Mouse (Mus musculus): ENCODE data around the gene Sec22c. TPM values are rescaled to one million over a fixed set of nuclear protein-coding genes. Genes with fewer than 3 reads are reported as not detected.

Sec22c gene
- polyA plus RNA-seq, 1 experiment from 2014 or later, result 32.8 TPM

DNA sequence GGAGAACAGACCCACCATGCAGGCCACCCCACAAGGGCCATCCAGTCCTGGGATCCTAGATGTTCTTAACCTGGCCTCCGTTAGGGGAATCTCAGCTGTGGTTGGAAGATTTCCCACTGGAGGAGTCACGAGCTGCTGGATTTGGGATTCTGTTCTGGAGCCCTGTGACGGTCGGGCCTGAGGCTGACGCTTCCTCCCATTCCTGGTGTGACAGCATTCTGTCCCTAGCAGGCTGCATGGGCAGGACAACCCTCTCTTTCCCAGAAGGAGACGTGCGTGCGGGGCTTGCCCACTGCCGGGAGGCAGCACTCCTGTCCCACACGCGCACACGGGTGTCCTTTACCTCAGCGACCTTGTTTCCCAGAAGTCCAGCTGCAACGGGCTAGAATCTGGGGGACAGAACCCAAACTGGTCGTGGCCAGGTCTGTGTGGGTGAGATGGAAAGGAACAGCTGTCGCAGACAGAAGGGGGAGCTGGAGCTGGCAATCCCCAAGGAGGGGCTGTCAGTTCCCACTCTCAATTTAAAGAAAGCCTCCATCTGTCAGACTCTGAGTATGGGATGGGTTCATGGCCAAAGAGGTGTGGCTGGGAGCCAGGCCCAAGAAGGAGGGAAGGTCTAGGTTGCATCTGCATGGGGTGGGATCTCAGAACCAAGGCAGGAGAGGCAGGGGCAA lies 38.2 kb downstream of the Sec22c start:
- Histone ChIP-seq H3K9me3 (no peaks in the 10 kb centered on the region), H3K4me2 (no peak overlapping the region), H3K9ac (no peak overlapping the region), H3K27ac (replicated peaks) (0 out of 2 replicates have a peak overlapping the region, but pooled peaks have one; percentile 14), H3K4me3 (no peak overlapping the region), H3K4me1 (replicated peaks) (peaks cover 21% of the 10 kb centered on the region), H3K27me3 (no peaks in the 10 kb centered on the region), H3K36me3 (no peaks in the 10 kb centered on the region)
- WGBS, result 53% methylated on average over 16 of the region's 16 CpGs
- ATAC-seq (ENCODE audit: low FRiP score, low read depth), result 0 out of 2 replicates have a peak, but pooled peaks have one; percentile 21

DNA sequence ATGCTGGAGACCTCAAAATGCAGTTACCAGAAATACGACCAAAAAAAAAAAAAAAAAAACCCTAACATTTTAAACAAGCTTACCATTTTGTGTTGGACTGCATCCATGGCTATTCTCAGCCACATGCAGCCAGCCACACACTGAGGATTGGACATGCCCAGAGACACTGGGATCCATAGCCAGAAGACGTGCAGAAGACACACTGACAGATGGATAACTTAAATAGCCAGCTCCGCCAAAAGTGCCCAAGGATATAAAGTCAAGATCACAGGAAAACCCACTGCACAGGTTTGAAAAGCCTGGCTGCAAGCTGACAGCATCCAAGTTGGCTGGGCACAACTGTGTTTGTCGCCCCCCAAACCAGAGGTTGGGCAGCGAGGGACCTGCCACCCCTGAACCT lies 41.2 kb downstream of the Sec22c start:
- Histone ChIP-seq H3K4me2 (no peak overlapping the region), H3K4me1 (replicated peaks) (peaks cover 10% of the 10 kb centered on the region; the same call in 1 of the 2 replicates), H3K9ac (no peak overlapping the region), H3K4me3 (no peak overlapping the region), H3K27me3 (no peaks in the 10 kb centered on the region), H3K27ac (replicated peaks) (no peak overlapping the region), H3K9me3 (no peaks in the 10 kb centered on the region), H3K36me3 (no peaks in the 10 kb centered on the region)
- ATAC-seq (ENCODE audit: low FRiP score, low read depth), result no peak
- WGBS, result 82% methylated on average over 5 of the region's 5 CpGs

DNA sequence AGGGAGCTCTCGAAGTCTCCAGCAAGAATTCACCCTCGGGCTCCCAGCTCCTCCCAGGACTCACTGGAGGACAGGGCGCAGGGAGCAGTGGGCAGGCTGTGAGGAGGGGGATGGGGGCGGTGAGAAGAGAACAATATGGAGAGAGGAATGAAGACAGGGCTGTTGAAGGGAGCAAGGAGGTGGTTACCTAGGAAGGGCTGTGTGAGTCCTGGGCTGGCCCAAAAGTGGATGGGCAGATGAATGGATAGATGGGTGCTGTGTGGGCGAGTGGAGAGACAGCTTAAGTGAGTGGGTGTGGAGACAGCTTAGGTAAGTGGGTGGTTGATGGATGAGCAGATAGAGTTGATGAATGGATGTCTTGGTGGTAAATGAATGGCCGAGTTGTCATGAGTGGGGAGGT lies 41.8 kb downstream of the Sec22c start:
- no peak overlapping the region for H3K4me3 ChIP-seq
- no peak overlapping the region for H3K4me2 ChIP-seq
- H3K9me3 ChIP-seq, result no peaks in the 10 kb centered on the region
- H3K27ac ChIP-seq (replicated peaks), result no peak overlapping the region
- WGBS, result 78% methylated on average over 6 of the region's 6 CpGs
- ATAC-seq (ENCODE audit: low FRiP score, low read depth), result no peak
- H3K4me1 ChIP-seq (replicated peaks), result peaks cover 10% of the 10 kb centered on the region; the same call in 1 of the 2 replicates
- H3K36me3 ChIP-seq, result no peaks in the 10 kb centered on the region
- no peak overlapping the region for H3K9ac ChIP-seq
- H3K27me3 ChIP-seq, result no peaks in the 10 kb centered on the region

DNA sequence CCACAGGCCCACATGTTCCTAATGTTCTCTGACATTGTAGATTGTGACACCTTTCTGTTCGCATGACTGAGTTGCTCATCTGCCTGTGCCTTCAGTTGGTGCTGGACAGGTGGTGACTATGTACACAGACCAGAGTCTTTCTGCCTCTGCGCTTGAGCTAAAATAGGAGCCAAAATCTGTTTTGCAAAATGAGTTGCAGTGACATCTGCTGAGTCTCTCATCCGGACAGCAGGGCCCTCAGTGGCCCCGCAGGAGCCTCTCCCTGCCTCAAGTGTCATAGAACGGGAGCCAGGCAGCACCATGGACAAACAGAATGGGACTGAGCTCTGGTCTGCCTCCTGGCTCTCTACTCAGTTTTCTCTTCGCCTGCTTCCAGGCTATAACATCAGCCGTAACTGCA lies 45.5 kb downstream of the Sec22c start:
- ATAC-seq (ENCODE audit: low FRiP score, low read depth), result no peak
- H3K4me1 ChIP-seq (replicated peaks), result no peaks in the 10 kb centered on the region; the same call in 1 of the 2 replicates
- no peaks in the 10 kb centered on the region for H3K36me3 ChIP-seq
- no peak overlapping the region for H3K4me2 ChIP-seq
- H3K9me3 ChIP-seq, result no peaks in the 10 kb centered on the region
- H3K9ac ChIP-seq, result no peak overlapping the region
- H3K4me3 ChIP-seq, result no peak overlapping the region
- 76% methylated on average over 7 of the region's 7 CpGs for WGBS
- no peak overlapping the region for H3K27ac ChIP-seq (replicated peaks)
- H3K27me3 ChIP-seq, result no peaks in the 10 kb centered on the region

DNA sequence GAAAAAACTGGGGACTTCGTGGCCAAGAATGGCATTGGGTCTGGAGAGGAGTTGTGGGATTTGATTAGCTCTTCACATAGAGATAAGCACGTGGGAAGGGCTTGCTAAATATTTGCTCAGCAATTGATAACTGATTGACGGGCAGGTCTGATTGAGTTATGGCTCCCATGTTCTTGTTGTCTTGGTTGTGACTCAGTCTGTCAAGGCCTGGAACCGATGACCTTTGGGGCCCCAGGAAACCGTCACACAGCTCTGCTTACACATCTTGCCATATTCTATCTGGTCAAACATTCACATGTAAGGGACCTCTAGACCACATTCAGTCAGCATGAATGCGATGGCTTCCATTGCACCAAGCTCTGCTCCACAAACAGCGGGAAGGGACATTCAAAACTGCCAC lies 47.0 kb downstream of the Sec22c start:
- no peaks in the 10 kb centered on the region for H3K9me3 ChIP-seq
- H3K27me3 ChIP-seq, result no peaks in the 10 kb centered on the region
- H3K4me3 ChIP-seq, result no peak overlapping the region
- no peak overlapping the region for H3K27ac ChIP-seq (replicated peaks)
- H3K4me2 ChIP-seq, result no peak overlapping the region
- 88% methylated on average over 7 of the region's 7 CpGs for WGBS
- no peak overlapping the region for H3K9ac ChIP-seq
- ATAC-seq (ENCODE audit: low FRiP score, low read depth), result no peak
- no peaks in the 10 kb centered on the region for H3K36me3 ChIP-seq
- H3K4me1 ChIP-seq (replicated peaks), result no peaks in the 10 kb centered on the region; the same call in 1 of the 2 replicates

DNA sequence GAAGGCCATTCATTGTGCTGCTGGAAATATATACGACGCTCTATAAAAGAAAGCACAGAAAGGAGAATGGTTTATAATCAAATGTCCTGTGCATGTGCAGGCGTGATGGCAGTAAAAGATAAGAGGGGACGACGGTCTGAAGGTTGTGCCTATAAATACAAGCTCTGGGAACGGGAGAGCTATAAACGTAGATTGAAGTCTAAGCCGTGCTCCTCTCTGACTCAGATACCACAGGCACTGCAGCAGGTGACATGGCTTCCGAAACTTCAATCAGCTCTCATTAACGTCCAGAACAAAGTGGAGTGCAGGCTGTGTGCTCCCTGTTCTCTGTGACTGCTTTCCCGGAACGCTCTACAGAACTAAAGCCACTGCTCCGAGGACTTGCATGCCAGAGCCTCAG lies 48.1 kb downstream of the Sec22c start:
- H3K27me3 ChIP-seq, result no peaks in the 10 kb centered on the region
- H3K9me3 ChIP-seq, result no peaks in the 10 kb centered on the region
- no peak for ATAC-seq (ENCODE audit: low FRiP score, low read depth)
- no peak overlapping the region for H3K4me2 ChIP-seq
- no peak overlapping the region for H3K27ac ChIP-seq (replicated peaks)
- H3K9ac ChIP-seq, result no peak overlapping the region
- H3K4me1 ChIP-seq (replicated peaks), result no peaks in the 10 kb centered on the region; the same call in 1 of the 2 replicates
- no peaks in the 10 kb centered on the region for H3K36me3 ChIP-seq
- 64% methylated on average over 13 of the region's 13 CpGs for WGBS
- no peak overlapping the region for H3K4me3 ChIP-seq

DNA sequence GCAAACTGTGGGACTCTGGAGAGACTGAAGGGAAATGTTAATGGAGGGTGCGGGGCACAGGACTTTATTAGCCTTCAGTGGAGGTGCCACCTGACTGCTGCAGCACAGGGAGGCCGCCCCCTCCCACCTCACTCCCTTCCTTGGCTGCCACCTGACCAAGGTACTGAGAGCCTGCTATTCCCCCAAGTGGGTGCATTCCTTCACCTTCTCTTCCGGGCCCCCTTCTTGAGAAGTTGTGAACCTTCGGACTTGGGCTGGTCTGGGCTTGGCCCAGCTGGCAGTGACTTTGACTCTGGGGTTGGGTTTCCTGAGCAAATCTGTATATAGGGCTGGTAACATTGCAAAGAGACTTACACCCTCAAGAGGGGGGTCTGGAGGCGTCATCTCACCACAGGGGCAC lies 49.0 kb downstream of the Sec22c start:
- no peak overlapping the region for H3K27ac ChIP-seq (replicated peaks)
- H3K27me3 ChIP-seq, result no peaks in the 10 kb centered on the region
- no peak overlapping the region for H3K9ac ChIP-seq
- no peaks in the 10 kb centered on the region; the same call in 1 of the 2 replicates for H3K4me1 ChIP-seq (replicated peaks)
- no peaks in the 10 kb centered on the region for H3K36me3 ChIP-seq
- no peak overlapping the region for H3K4me2 ChIP-seq
- WGBS, result 90% methylated on average over 5 of the region's 5 CpGs
- H3K9me3 ChIP-seq, result no peaks in the 10 kb centered on the region
- no peak for ATAC-seq (ENCODE audit: low FRiP score, low read depth)
- H3K4me3 ChIP-seq, result no peak overlapping the region

DNA sequence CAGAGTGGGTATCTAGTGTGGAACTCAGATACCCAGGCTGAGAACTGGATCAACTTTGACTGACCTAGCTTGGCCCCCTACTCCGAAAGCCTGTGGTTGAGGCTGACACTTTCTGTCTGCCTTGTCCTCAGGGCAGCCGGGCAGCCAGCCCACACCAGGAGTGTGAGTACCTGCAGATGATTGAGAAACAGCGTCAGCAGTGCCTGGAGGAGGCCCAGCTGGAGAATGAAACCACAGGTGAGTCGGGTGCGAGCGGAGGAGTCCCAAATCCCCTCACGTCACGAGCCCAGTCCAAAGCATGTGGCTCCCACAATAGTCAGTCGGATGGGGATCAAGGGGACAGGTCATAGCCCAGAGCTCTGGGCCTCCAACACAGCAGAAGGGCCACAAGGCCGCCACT lies 51.6 kb downstream of the Sec22c start:
- Histone ChIP-seq H3K4me1 (replicated peaks) (no peaks in the 10 kb centered on the region; the same call in 1 of the 2 replicates), H3K4me2 (no peak overlapping the region), H3K36me3 (no peaks in the 10 kb centered on the region), H3K4me3 (no peak overlapping the region), H3K27ac (replicated peaks) (no peak overlapping the region), H3K9me3 (no peaks in the 10 kb centered on the region), H3K27me3 (no peaks in the 10 kb centered on the region), H3K9ac (no peak overlapping the region)
- no peak for ATAC-seq (ENCODE audit: low FRiP score, low read depth)
- WGBS, result 93% methylated on average over 10 of the region's 10 CpGs

DNA sequence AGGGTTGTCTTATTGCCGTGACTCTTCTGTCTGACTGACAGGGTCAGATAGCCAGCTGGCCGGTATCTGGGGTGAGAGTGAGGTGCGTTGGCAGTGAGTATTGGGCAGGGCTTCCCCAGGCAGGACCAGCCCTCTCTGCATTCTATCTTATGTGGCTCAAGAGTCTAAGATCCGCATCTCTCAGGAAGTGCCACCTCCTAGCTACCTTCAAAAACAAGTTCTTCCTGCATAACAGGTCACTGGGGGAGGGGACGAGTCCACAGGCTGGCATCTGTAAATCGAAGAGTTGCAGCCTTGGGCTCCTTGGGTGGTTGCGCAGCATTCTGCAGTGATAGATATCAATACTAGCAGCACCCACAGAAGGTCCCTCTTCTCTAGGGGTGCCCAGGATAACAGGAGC lies 58.3 kb downstream of the Sec22c start:
- Histone ChIP-seq H3K9me3 (no peaks in the 10 kb centered on the region), H3K27me3 (peaks cover 15% of the 10 kb centered on the region), H3K4me1 (replicated peaks) (peaks cover 11% of the 10 kb centered on the region), H3K4me3 (no peak overlapping the region), H3K9ac (no peak overlapping the region), H3K36me3 (no peaks in the 10 kb centered on the region), H3K4me2 (no peak overlapping the region), H3K27ac (replicated peaks) (no peak overlapping the region)
- no peak for ATAC-seq (ENCODE audit: low FRiP score, low read depth)
- WGBS, result 77% methylated on average over 7 of the region's 7 CpGs

DNA sequence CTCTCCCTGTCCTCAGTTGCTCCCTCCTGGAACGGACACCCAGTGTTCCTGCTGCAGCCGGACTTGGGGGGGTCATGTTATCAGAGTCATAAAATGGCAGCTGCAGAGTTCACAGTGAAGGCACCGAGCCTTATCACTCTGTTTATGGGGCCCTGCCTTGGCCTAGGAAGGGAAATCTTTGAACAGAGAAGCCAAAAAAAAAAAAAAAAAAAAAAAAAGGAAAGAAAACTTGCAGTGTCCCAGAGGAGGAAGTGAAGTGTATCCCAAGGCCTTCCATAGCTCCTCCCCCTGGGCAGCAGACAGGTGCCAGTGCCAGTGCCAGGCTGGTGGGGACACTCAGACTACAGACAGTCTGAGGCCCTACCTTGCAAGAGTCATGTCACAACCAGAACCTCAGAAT lies 60.4 kb downstream of the Sec22c start:
- no peaks in the 10 kb centered on the region for H3K36me3 ChIP-seq
- H3K27me3 ChIP-seq, result peaks cover 34% of the 10 kb centered on the region
- no peak overlapping the region for H3K4me3 ChIP-seq
- no peak overlapping the region for H3K4me2 ChIP-seq
- H3K9me3 ChIP-seq, result no peaks in the 10 kb centered on the region
- H3K27ac ChIP-seq (replicated peaks), result no peak overlapping the region
- H3K4me1 ChIP-seq (replicated peaks), result peaks cover 20% of the 10 kb centered on the region
- H3K9ac ChIP-seq, result no peak overlapping the region
- WGBS, result 79% methylated on average over 3 of the region's 3 CpGs
- ATAC-seq (ENCODE audit: low FRiP score, low read depth), result no peak

DNA sequence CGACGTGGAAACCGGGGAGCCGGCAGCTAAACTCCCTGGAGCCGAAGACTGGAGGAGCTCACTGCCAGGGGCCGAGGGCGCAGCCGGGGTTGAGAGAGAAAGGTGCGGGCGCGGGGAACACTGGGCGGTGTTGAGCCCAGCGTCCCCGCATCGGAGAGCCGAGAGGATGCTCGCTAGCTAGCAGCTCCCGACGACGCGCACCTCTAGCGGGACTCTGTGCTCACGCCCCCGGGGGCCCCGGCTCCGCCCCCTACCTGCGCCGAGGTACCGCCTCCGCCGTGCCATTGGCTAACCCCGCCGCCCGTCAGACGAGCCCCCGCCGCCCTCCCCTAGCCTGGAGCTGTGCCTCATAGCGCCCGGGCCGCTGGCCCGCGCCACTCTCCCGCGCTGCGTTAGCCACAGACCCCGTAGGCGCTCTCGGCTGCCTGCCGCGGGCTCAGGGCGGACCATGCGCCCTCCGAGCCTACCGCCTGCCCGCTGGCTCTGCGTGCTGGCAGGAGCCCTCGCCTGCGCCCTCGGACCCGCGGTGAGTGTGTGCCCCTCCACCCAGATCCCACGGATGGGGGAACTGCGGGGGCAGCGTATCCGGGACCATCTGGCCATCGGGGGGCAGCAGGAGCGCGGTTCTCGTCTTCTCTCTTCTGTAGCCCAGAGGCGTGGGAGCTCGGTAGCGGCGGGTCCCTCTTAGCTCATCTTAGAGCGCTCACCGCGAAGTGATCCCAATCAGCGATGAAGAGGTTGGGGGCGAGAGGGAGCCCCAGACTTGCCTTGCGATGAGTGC lies 62.7 kb downstream of the Sec22c start, which contains the start of gene Vipr1:
Gene Vipr1, plus strand, starts transcription at position 316 of the 781 bp plus-strand sequence.
- Histone ChIP-seq H3K27me3 (peaks cover 44% of the 10 kb centered on the region), H3K9me3 (no peaks in the 10 kb centered on the region), H3K27ac (replicated peaks) (no peak within 1 kb of the TSS), H3K36me3 (no peaks in the 10 kb centered on the region), H3K9ac (peak within 1 kb of the TSS; percentile 44), H3K4me2 (peak within 1 kb of the TSS; percentile 84), H3K4me3 (peak within 1 kb of the TSS; percentile 49), H3K4me1 (replicated peaks) (peaks cover 24% of the 10 kb centered on the region)
- under 1% methylated on average over 72 of the region's 79 CpGs for WGBS
- ATAC-seq (ENCODE audit: low FRiP score, low read depth), result peak; percentile 88

DNA sequence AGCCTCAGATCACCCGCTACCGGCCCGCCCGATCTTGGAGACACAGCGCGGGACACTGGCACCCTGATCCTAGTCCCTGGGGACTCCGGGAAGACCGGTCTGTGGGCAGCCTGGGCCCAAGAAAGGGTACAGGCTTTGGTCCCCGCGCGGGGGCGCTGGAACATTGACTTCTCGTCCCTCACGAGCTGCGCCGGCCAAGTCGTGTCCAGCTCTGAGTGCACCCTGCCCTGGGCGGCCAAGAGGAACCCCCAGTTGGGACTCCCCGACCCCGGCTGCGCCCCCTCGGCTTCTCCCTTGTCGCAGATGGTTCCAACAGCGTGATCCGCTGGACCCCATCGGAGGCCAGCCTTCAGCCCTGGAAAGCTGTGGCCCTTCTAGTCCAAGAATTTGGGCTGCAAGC lies 63.3 kb downstream of the Sec22c start, which contains the start of gene Lyzl4:
Gene Lyzl4, minus strand, starts transcription at position 96 of the 400 bp plus-strand sequence.
- Histone ChIP-seq H3K4me2 (peak within 1 kb of the TSS; percentile 84), H3K36me3 (no peaks in the 10 kb centered on the region), H3K4me1 (replicated peaks) (peaks cover 24% of the 10 kb centered on the region), H3K9me3 (no peaks in the 10 kb centered on the region), H3K9ac (peak within 1 kb of the TSS; percentile 44), H3K4me3 (peak within 1 kb of the TSS; percentile 49), H3K27me3 (peaks cover 44% of the 10 kb centered on the region), H3K27ac (replicated peaks) (no peak within 1 kb of the TSS)
- ATAC-seq (ENCODE audit: low FRiP score, low read depth), result peak; percentile 77
- 0% methylated on average over 26 of the region's 26 CpGs for WGBS
